Mouse (Mus musculus): ENCODE results near the gene Usp34. TPM values are rescaled to one million over a fixed set of nuclear protein-coding genes. Genes with fewer than 3 reads are reported as not detected.
"Not testable (repeated sequence)": the region's sequence is repeated elsewhere in the genome, so short reads cannot be mapped to it uniquely, and the experiment has no call there.

The Usp34 gene
- polyA plus RNA-seq, 1 experiment from 2014 or later: 34.0 TPM

DNA sequence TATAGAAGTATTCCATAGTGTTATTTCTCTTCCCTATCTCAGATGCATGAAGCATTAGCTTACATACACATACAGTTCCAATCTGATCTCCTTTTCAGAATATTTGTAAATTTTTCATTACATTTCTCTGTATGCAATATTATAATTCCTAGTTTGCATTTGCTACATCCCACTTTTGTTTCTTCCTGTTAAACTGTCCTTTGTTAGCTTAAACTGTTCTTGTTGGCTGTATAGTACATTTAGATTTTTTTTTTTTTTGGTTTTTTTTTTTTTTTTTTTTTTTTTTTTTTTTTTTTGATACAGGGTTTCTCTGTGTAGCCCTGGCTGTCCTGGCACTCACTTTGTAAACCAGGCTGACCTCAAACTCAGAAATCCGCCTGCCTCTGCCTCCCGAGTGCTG, 159.2 kb downstream of the Usp34 start:
- H3K27ac ChIP-seq; H3K9me3 ChIP-seq (replicated peaks); H3K4me1 ChIP-seq; H3K4me2 ChIP-seq (replicated peaks); H3K27me3 ChIP-seq; H3K9ac ChIP-seq; ATAC-seq (ENCODE audit: low FRiP score); H3K4me3 ChIP-seq: not testable (repeated sequence)
- H3K36me3 ChIP-seq: peaks cover 24% of the 10 kb centered on the region
- 95% methylated on average over 2 of the region's 2 CpGs for WGBS

DNA sequence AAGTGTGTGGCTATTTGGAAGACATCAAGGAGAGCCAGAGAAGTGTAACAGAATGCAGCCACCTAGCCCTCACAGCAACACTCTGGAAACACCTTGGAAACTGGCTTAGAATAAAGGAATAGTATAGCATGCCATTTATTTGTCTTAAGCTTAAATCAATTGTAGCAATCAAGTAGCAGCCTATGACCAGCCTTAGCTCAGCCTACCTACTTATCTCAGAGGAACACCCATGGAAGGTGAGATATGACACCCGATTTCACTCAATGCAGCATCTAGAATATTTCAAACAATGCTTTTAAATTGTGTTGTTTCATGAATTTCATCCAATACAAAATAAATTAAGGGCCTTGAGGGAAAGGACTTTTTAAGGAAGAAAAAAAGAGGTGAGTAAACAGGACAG, 183.3 kb downstream of the Usp34 start:
- Histone ChIP-seq H3K4me1 (peaks cover under 1% of the 10 kb centered on the region; the same call in 1 of the 2 replicates), H3K36me3 (peaks cover 87% of the 10 kb centered on the region), H3K9me3 (replicated peaks) (no peaks in the 10 kb centered on the region), H3K4me3 (no peak overlapping the region), H3K27me3 (no peaks in the 10 kb centered on the region), H3K27ac (no peak overlapping the region), H3K4me2 (replicated peaks) (no peak overlapping the region), H3K9ac (no peak overlapping the region)
- 89% methylated on average over 1 of the region's 1 CpGs for WGBS
- ATAC-seq (ENCODE audit: low FRiP score): no peak

DNA sequence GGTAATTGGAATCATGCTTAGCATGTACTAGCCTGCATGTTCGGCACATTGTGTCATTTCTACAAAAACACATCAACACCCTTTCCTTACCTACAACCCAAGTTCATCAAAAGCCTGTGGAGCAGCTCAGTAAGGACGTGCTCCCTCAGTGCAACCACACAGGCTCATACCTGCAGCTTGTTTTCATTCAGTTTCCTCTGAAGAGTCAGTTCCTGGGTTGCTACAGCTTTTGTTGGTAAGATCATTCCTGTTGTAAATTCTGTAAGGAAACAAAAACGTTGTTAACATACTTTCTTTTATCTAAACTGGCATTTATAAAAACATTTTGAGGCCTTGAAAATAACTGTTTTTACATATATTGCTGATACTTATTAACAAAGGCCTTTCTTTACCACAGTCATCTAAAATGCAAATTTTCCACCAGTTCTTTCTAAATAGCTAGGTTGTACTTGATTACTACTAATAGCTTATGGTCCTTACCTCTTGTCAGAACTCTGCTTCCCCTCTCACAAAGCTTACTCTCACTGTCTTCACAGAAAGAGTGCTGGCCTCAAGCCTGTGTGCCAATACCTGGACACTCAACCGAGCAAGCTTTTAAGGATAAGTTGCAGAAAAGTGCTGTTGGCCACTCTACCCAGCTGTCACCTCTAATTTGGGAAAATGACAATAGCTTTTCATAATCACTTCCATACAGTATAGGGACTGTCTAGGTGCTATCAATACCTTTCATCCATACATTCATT, 185.5 kb downstream of the Usp34 start:
- H3K27me3 ChIP-seq: no peaks in the 10 kb centered on the region
- peaks cover 79% of the 10 kb centered on the region for H3K36me3 ChIP-seq
- no peak overlapping the region for H3K9ac ChIP-seq
- no peak for ATAC-seq (ENCODE audit: low FRiP score)
- no peaks in the 10 kb centered on the region for H3K9me3 ChIP-seq (replicated peaks)
- no peak overlapping the region for H3K4me3 ChIP-seq
- WGBS: 93% methylated on average over 4 of the region's 4 CpGs
- no peak overlapping the region for H3K4me2 ChIP-seq (replicated peaks)
- peaks cover 19% of the 10 kb centered on the region for H3K4me1 ChIP-seq
- no peak overlapping the region for H3K27ac ChIP-seq

DNA sequence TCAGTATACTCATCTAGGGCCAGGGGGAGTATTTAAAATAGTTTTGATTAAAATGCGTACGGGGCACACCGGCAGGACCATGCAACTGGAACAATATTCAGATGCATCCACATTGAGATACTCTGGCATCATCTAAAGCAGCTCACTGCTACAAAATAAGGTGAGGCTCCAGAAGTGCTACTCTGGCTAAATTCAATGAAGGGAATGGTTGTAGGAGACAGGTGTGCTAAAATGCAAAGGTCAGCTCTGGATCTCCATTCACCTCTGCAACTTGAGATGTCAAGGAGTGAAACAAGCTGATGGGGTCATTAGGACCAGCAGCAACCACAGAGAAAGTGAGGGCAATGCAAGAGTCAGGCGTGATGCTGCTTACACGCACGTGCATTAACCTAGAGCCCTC, 188.5 kb downstream of the Usp34 start:
- Histone ChIP-seq H3K9ac (0 out of 2 replicates have a peak overlapping the region, but pooled peaks have one; percentile 29), H3K27me3 (no peaks in the 10 kb centered on the region), H3K9me3 (replicated peaks) (no peaks in the 10 kb centered on the region), H3K36me3 (peaks cover 50% of the 10 kb centered on the region), H3K4me1 (peaks cover 22% of the 10 kb centered on the region), H3K4me2 (replicated peaks) (0 out of 2 replicates have a peak overlapping the region, but pooled peaks have one; percentile 92), H3K4me3 (no peak overlapping the region), H3K27ac (no peak overlapping the region)
- WGBS: 92% methylated on average over 6 of the region's 6 CpGs
- no peak for ATAC-seq (ENCODE audit: low FRiP score)

DNA sequence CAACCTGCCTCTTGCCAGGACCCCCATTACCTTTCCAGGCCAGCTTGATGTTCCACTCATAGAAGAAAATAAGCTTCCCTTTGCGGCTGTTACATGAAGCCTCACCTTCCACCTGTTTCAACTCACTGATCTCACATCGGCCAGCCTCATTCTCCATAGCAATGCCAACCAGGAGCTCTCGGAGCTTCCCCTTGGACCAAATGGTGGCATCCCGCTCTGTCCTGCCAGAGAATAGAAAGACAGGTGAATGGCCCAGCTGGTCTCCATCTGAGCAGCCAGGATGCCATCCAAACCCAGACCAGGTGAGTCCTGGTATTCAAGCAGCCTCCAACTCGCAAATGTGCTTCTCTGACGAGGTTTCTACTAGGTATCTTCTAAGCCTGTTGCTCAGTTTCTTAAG, 190.0 kb downstream of the Usp34 start:
- Histone ChIP-seq H3K4me1 (peaks cover 22% of the 10 kb centered on the region), H3K36me3 (peaks cover 37% of the 10 kb centered on the region), H3K4me2 (replicated peaks) (peak overlapping the region; percentile 92), H3K27ac (0 out of 2 replicates have a peak overlapping the region, but pooled peaks have one; percentile 97), H3K9me3 (replicated peaks) (no peaks in the 10 kb centered on the region), H3K9ac (peak overlapping the region; percentile 89), H3K4me3 (peak overlapping the region; percentile 83), H3K27me3 (no peaks in the 10 kb centered on the region)
- no peak for ATAC-seq (ENCODE audit: low FRiP score)
- 54% methylated on average over 6 of the region's 6 CpGs for WGBS

DNA sequence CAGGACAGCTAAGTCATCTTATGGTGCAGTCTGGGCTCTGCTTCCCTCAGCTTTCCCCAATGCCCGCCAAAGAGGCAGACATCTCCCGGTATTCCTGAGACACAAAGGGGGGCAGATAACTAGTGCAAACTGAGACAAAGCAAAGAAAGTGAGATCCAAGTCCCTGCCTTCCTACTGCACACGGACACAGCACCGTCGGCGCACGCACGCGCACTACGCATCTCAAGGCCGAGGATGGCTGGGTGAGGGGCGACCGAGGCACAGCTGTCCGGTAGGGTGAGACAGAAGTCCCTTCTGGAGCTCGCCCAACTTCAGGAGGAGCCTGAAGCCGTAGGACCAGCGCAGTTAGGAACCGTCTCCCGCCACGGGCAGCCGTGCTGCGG, 190.6 kb downstream of the Usp34 start:
- WGBS: 0% methylated on average over 20 of the region's 22 CpGs
- H3K4me3 ChIP-seq: peak overlapping the region; percentile 83

DNA sequence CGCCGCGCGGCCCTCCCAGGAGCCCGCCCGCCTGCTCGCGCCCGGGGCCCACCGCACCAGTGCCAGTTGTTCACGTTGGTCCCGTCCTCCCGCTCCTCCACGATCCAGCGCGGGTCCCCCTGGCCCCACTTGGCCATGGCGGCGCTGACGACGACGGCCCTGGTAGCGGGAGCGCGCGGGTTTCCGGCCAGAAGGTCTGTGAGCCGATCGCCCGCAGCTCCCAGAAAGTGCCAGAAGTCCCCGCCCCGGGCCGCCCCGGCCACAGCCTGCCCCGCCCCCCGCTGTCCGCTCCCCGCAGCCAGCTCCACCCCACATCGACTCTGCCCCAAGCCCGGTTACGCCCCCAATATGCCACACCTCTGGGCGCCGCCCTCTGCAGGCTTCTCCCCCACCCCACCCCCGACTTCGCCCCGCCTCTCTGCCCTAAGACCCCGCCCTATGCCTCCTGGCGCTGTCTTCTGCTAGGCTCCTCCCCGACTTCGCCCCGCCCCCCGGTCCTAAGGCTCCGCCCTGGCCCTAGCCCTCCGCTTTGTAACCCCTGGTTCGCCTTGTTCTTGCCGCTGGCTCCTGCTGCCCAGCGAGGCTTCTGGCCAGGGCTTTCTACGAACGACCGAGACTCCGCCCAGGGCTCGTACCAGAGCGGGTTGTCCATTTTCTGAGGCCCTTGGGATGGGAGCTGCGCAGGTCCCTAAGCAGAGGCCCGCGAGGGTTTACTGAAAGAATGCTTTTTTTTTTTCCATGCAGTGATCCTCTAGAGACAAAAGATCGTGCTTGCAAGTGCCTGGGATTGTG, 191.2 kb downstream of the Usp34 start, which contains the start of gene Ahsa2:
TSS of gene Ahsa2 (minus strand) at position 313 of the 792 bp plus-strand sequence.
- Histone ChIP-seq H3K9me3 (replicated peaks) (no peaks in the 10 kb centered on the region), H3K27ac (peak within 1 kb of the TSS; percentile 97), H3K27me3 (no peaks in the 10 kb centered on the region), H3K36me3 (peaks cover 25% of the 10 kb centered on the region), H3K4me1 (peaks cover 22% of the 10 kb centered on the region), H3K9ac (peak within 1 kb of the TSS; percentile 89), H3K4me3 (peak within 1 kb of the TSS; percentile 83), H3K4me2 (replicated peaks) (peak within 1 kb of the TSS; percentile 92)
- 1% methylated on average over 58 of the region's 66 CpGs for WGBS
- peak; percentile 96 for ATAC-seq (ENCODE audit: low FRiP score)

More for the DNA sequence above, 190.6 kb downstream of the Usp34 start:
- H3K9me3 ChIP-seq (replicated peaks): no peaks in the 10 kb centered on the region
- peaks cover 31% of the 10 kb centered on the region for H3K36me3 ChIP-seq
- H3K27ac ChIP-seq: peak overlapping the region; percentile 97
- peak overlapping the region; percentile 92 for H3K4me2 ChIP-seq (replicated peaks)
- H3K27me3 ChIP-seq: no peaks in the 10 kb centered on the region
- peaks cover 22% of the 10 kb centered on the region for H3K4me1 ChIP-seq
- ATAC-seq (ENCODE audit: low FRiP score): peak; percentile 91
- peak overlapping the region; percentile 89 for H3K9ac ChIP-seq

DNA sequence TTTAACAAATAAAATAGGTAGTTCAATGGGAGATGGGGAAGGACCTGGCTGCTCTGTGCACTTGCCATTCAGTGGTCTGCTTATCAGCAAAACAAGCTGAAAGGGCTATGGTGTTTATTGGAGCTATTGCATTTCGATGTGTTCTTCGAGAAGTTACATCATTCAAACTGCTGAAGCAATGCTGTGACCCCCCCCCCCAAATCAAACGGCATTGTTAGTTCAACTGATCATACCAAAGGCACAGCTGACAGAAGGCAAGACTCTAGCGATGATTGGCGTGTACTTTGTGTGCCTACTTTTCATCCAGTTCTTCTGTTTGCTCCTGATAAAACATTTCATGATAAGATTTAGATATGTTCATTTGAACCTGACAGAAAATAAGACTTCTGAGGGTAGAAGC, 191.9 kb downstream of the Usp34 start:
- Histone ChIP-seq H3K9ac (peak overlapping the region; percentile 89), H3K27ac (peak overlapping the region; percentile 97), H3K36me3 (peaks cover 19% of the 10 kb centered on the region), H3K4me3 (peak overlapping the region; percentile 83), H3K27me3 (no peaks in the 10 kb centered on the region), H3K4me1 (peaks cover 22% of the 10 kb centered on the region), H3K9me3 (replicated peaks) (no peaks in the 10 kb centered on the region), H3K4me2 (replicated peaks) (peak overlapping the region; percentile 92)
- 61% methylated on average over 5 of the region's 5 CpGs for WGBS
- ATAC-seq (ENCODE audit: low FRiP score): no peak

DNA sequence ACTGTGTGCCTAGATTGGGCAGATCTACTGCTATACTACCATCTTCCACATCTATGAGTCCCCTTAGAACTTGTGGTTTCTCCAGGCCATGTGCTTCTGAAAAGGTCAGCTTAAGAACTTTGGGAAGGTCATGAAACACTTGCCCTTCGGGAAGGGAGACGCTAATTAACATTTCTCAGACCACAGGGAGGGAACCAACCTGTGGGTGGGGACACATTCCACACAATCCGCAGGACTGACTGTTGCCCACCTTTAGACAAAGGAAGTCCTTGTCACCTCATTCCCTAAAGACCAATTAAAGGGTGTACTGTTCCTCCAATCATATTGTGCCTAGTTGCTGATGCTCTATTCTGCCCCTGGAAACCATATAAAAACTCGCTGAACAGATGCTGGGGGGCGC, 198.1 kb downstream of the Usp34 start:
- not testable (repeated sequence) for H3K27ac ChIP-seq; H3K4me3 ChIP-seq; H3K9me3 ChIP-seq (replicated peaks); H3K9ac ChIP-seq; ATAC-seq (ENCODE audit: low FRiP score); H3K36me3 ChIP-seq; H3K4me1 ChIP-seq; H3K27me3 ChIP-seq; H3K4me2 ChIP-seq (replicated peaks)
- 81% methylated on average over 5 of the region's 5 CpGs for WGBS

DNA sequence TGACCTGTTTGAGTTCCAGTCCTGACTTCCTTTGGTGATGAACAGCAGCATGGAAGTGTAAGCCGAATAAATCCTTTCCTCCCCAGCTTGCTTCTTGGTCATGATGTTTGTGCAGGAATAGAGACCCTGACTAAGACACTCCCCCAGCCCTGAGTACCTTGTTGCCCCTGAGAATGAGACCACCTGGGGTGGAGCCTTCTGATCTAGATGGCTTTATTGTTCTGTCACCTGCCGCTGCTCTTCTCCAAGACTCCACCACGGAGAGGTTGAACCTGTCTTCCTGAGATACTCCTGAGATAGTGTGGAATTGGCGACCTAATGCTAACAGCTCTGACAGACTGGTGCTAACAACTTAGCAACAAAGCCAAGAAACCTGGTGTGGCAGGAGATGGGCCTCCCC, 208.1 kb downstream of the Usp34 start:
- H3K27ac ChIP-seq; H3K27me3 ChIP-seq; H3K9ac ChIP-seq; H3K9me3 ChIP-seq (replicated peaks); ATAC-seq (ENCODE audit: low FRiP score); H3K4me3 ChIP-seq; H3K36me3 ChIP-seq; H3K4me2 ChIP-seq (replicated peaks); H3K4me1 ChIP-seq: not testable (repeated sequence)
- 61% methylated on average over 4 of the region's 4 CpGs for WGBS

DNA sequence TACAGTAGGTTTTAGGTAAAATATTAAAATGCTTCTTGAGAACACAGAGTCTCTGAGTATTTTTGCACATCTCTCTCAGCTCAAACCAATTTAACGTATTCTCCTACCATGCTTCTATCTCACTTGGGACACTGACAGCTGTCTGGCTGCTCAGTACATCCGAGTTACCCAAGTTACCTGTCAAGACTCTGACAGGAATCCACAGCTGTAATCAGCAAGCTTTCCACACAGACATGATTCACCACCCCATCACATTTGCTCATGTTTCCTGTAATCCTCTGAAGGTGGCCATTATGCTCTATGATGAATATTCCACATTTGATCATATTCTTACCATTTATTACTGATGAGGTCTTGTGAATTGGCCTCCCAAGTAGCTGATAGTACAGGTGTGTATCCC, 208.6 kb downstream of the Usp34 start:
- Histone ChIP-seq H3K9ac (no peak overlapping the region), H3K9me3 (replicated peaks) (no peaks in the 10 kb centered on the region), H3K4me3 (no peak overlapping the region), H3K36me3 (no peaks in the 10 kb centered on the region), H3K27me3 (no peaks in the 10 kb centered on the region), H3K4me1 (peaks cover 6% of the 10 kb centered on the region), H3K27ac (no peak overlapping the region), H3K4me2 (replicated peaks) (no peak overlapping the region)
- WGBS: 87% methylated on average over 2 of the region's 2 CpGs
- no peak for ATAC-seq (ENCODE audit: low FRiP score)

DNA sequence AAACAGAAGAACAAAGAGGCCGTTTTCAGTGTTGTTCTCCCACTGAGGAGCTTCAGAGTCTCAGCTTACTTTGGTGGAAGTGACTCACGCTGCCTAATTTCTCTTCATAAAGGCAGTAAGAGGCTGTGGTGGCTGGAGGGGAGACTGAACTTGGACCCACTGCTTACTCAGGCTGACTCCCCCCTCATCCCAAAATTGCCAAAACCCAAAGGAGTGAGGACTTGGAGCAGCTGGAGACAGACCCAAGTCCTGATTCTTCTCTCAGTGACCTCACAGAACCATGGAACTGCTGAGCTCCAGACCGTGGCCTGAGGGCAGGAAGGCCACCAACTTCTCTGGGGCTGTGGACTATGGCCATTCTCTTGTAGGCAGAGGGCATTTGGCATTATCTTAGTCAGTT, 212.3 kb downstream of the Usp34 start:
- Histone ChIP-seq H3K4me1 (no peaks in the 10 kb centered on the region), H3K9me3 (replicated peaks) (no peaks in the 10 kb centered on the region), H3K9ac (no peak overlapping the region), H3K27ac (no peak overlapping the region), H3K27me3 (no peaks in the 10 kb centered on the region), H3K4me3 (no peak overlapping the region), H3K4me2 (replicated peaks) (no peak overlapping the region), H3K36me3 (no peaks in the 10 kb centered on the region)
- no peak for ATAC-seq (ENCODE audit: low FRiP score)
- 65% methylated on average over 3 of the region's 3 CpGs for WGBS

All from hindbrain, embryonic 12.5 days (tissue).